Mouse (Mus musculus) hindbrain, embryonic 14.5 days (tissue): ENCODE data around the gene Wdr45. TPM values are rescaled to one million over a fixed set of nuclear protein-coding genes. Genes with fewer than 3 reads are reported as not detected.

ENCODE experiments used
- ATAC-seq: fragments of 200-750 bp; cut with Nextera tagmentation; 2 replicates; pipeline ENCODE4 v1.8.0; 2017; ENCODE audit warnings: moderate number of reproducible peaks, mild to moderate bottlenecking, moderate TSS enrichment, moderate library complexity; ENCODE audit not compliant: low FRiP score
- DNase-seq: peaks from one replicate; pipeline ENCODE4 v3.0.0-alpha.2; 2015; ENCODE audit warnings: low spot score
- H3K27ac ChIP-seq: fragments of 300-500 bp; sonication (generic); 2 replicates; pipeline ENCODE4 v1.5.1; 2014; ENCODE audit warnings: mild to moderate bottlenecking, moderate library complexity
- H3K27me3 ChIP-seq: fragments of 300-500 bp; sonication (generic); 2 replicates; pipeline ENCODE4 v1.6.1; 2014; ENCODE audit warnings: mild to moderate bottlenecking, low read length, mixed read lengths; ENCODE audit not compliant: control insufficient read depth, insufficient read depth
- H3K36me3 ChIP-seq: fragments of 300-500 bp; sonication (generic); replicated peaks from 2 replicates; pipeline ENCODE4 v1.6.1; 2014; ENCODE audit not compliant: control insufficient read depth, insufficient read depth
- H3K4me1 ChIP-seq: fragments of 300-500 bp; sonication (generic); replicated peaks from 2 replicates; pipeline ENCODE4 v1.6.1; 2014; ENCODE audit warnings: antibody characterized with exemption, low read length, mixed read lengths; ENCODE audit not compliant: control insufficient read depth, insufficient read depth
- H3K4me2 ChIP-seq: fragments of 300-500 bp; sonication (generic); replicated peaks from 2 replicates; pipeline ENCODE4 v1.6.1; 2014; ENCODE audit warnings: mild to moderate bottlenecking, moderate library complexity
- H3K4me3 ChIP-seq: fragments of 300-500 bp; sonication (generic); replicated peaks from 2 replicates; pipeline ENCODE4 v1.5.1; 2014; ENCODE audit warnings: mild to moderate bottlenecking, low read length
- H3K9ac ChIP-seq: fragments of 300-500 bp; sonication (generic); 2 replicates; pipeline ENCODE4 v1.6.1; 2014
- H3K9me3 ChIP-seq: fragments of 300-500 bp; sonication (generic); 2 replicates; pipeline ENCODE4 v1.6.1; 2016; ENCODE audit warnings: low read length; ENCODE audit not compliant: control insufficient read depth
- WGBS: fragments of 180-500 bp; shearing (Covaris S2); extraction: QIAGEN DNeasy Blood & Tissue Kit; methylation state at CpG from one replicate; pipeline ENCODE4 v1.1.7; 2014; 5-methylcytosine and 5-hydroxymethylcytosine counted together
- polyA plus RNA-seq: library from polyadenylated mRNA; unstranded; fragments of >200 nt; fragmentation: Nextera tagmentation; extraction: Ambion mirVana; gene quantifications from 2 replicates; pipeline ENCODE4 v1.2.1, GENCODE M21; 2014

Gene Wdr45
- polyA plus RNA-seq, 1 experiment from 2014 or later = 20.6 TPM

GRCm38 (mm10) chrX:7765764-7766163, 51.6 kb downstream of the Wdr45 start:
- no peak for ATAC-seq
- Histone ChIP-seq H3K27me3 (no peaks in the 10 kb centered on the region), H3K4me1 (peaks cover 6% of the 10 kb centered on the region; the same call in 1 of the 2 replicates), H3K27ac (peak overlapping the region; percentile 38; the same call in 1 of the 2 replicates), H3K36me3 (peaks cover 36% of the 10 kb centered on the region), H3K9ac (peak overlapping the region; percentile 65; the same call in 1 of the 2 replicates), H3K4me2 (peak overlapping the region; percentile 67), H3K9me3 (no peaks in the 10 kb centered on the region), H3K4me3 (peak overlapping the region; percentile 60)
- 20% methylated on average over 11 of the region's 11 CpGs for WGBS
- DNase-seq = no peak

GRCm38 (mm10) chrX:7769302-7770017, 55.3 kb downstream of the Wdr45 start:
- WGBS = 92% methylated on average over 7 of the region's 7 CpGs
- Histone ChIP-seq H3K9ac (no peak overlapping the region), H3K27me3 (no peaks in the 10 kb centered on the region), H3K9me3 (no peaks in the 10 kb centered on the region), H3K27ac (no peak overlapping the region), H3K4me1 (peaks cover under 1% of the 10 kb centered on the region; the same call in 1 of the 2 replicates), H3K36me3 (peaks cover 50% of the 10 kb centered on the region), H3K4me3 (no peak overlapping the region), H3K4me2 (no peak overlapping the region)
- ATAC-seq (no peak), DNase-seq (no peak)

GRCm38 (mm10) chrX:7772766-7773165, 58.6 kb downstream of the Wdr45 start:
- ATAC-seq (no peak), DNase-seq (no peak)
- no peaks in the 10 kb centered on the region for H3K9me3 ChIP-seq
- H3K27ac ChIP-seq = no peak overlapping the region
- 47% methylated on average over 2 of the region's 2 CpGs for WGBS
- no peaks in the 10 kb centered on the region for H3K27me3 ChIP-seq
- H3K36me3 ChIP-seq = peaks cover 38% of the 10 kb centered on the region
- no peak overlapping the region for H3K4me3 ChIP-seq
- no peak overlapping the region for H3K4me2 ChIP-seq
- no peaks in the 10 kb centered on the region for H3K4me1 ChIP-seq
- no peak overlapping the region for H3K9ac ChIP-seq

- ATAC-seq = no peak
- 77% methylated on average over 9 of the region's 9 CpGs for WGBS
- H3K4me3 ChIP-seq = no peak overlapping the region
These were observed 61.5 kb downstream of the Wdr45 start for GRCm38 (mm10) chrX:7775501-7776205.

DNA sequence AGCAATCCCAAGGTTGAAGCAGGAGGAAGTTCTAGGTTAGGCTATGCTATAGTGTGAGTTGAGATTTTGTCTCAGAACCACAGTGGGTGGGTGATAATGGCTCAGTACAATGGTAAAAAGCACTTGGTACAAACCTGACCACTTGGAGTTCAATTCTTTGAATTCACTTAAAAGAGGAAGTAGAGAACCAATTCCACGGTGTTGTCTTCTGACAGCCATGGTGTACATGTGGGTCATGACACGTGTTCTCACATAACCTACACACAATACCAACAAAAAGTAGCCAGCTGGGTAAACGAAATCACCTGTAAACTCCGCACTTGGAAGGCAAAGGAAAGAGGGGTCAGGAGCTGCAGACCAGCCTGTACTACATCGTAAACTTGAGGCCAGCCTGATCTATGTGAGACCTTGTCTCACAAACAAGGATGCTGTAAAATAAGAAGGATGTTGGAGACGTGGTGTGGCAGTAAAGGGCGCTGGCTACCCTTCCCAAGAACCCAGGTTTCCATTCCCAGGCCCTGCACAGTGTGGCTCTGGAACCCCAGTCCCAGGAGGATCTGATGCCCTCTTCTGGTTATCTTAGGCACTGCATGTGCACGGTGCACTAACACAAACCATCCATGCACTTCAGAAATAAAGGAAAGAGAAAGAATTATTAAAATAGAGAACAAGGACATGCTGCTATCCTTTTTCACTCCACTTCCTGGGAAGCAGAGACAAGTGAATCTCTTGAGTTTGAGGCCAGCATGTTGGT, 62.4 kb downstream of the Wdr45 start:
- DNase-seq (peak; percentile 53), ATAC-seq (peak; percentile 48; the same call in 1 of the 2 replicates)
- Histone ChIP-seq H3K36me3 (peaks cover 10% of the 10 kb centered on the region), H3K27ac (no peak overlapping the region), H3K4me2 (no peak overlapping the region), H3K9ac (no peak overlapping the region), H3K9me3 (no peaks in the 10 kb centered on the region), H3K27me3 (no peaks in the 10 kb centered on the region), H3K4me1 (no peaks in the 10 kb centered on the region), H3K4me3 (no peak overlapping the region)
- WGBS = 49% methylated on average over 8 of the region's 8 CpGs

More at GRCm38 (mm10) chrX:7775501-7776205, 61.5 kb downstream of the Wdr45 start:
- Histone ChIP-seq H3K4me1 (no peaks in the 10 kb centered on the region), H3K36me3 (peaks cover 15% of the 10 kb centered on the region), H3K27ac (no peak overlapping the region), H3K9ac (no peak overlapping the region), H3K27me3 (no peaks in the 10 kb centered on the region), H3K9me3 (no peaks in the 10 kb centered on the region), H3K4me2 (no peak overlapping the region)
- no peak for DNase-seq

Other genes starting within 250 kb of the Wdr45 start
- 0.09 and 0.25 TPM in 2 replicates for gene Foxp3, start 140.7 kb upstream of the Wdr45 start, polyA plus RNA-seq
- gene Ppp1r3f, start 140.1 kb upstream of the Wdr45 start, polyA plus RNA-seq = 5.0 and 7.5 TPM in 2 replicates
- gene Ccdc22, start 108.8 kb upstream of the Wdr45 start, polyA plus RNA-seq = 26.6 and 28.0 TPM in 2 replicates
- 0.21 TPM in 1 of 2 replicates, not detected in the other for gene Cacna1f, start 107.2 kb upstream of the Wdr45 start, polyA plus RNA-seq
- gene Syp, start 75.9 kb upstream of the Wdr45 start, polyA plus RNA-seq = 106 and 109 TPM in 2 replicates
- 1.2 and 1.5 TPM in 2 replicates for gene Prickle3, start 57.1 kb upstream of the Wdr45 start, polyA plus RNA-seq
- 21.2 and 23.5 TPM in 2 replicates for gene Plp2, start 42.9 kb upstream of the Wdr45 start, polyA plus RNA-seq
- not detected in 2 replicates for gene Magix, start 33.1 kb upstream of the Wdr45 start, polyA plus RNA-seq
- gene Gpkow, start 17.2 kb upstream of the Wdr45 start, polyA plus RNA-seq = 46.1 and 52.1 TPM in 2 replicates
- 0.53 TPM in 1 of 2 replicates, not detected in the other for gene Gm45208, start 7.9 kb downstream of the Wdr45 start, polyA plus RNA-seq
- 129 and 139 TPM in 2 replicates for gene Praf2, start 14.1 kb downstream of the Wdr45 start, polyA plus RNA-seq
- gene Ccdc120, start 36.6 kb downstream of the Wdr45 start, polyA plus RNA-seq = 61.4 and 65.0 TPM in 2 replicates
- 18.6 and 20.9 TPM in 2 replicates for gene Tfe3, start 48.2 kb downstream of the Wdr45 start, polyA plus RNA-seq
- gene Gripap1, start 75.4 kb downstream of the Wdr45 start, polyA plus RNA-seq = 50.5 and 56.8 TPM in 2 replicates
- 4.1 and 5.0 TPM in 2 replicates for gene Kcnd1, start 108.0 kb downstream of the Wdr45 start, polyA plus RNA-seq
- 29.3 and 30.8 TPM in 2 replicates for gene Otud5, start 127.0 kb downstream of the Wdr45 start, polyA plus RNA-seq
- 21.3 and 22.6 TPM in 2 replicates for gene Pim2, start 163.9 kb downstream of the Wdr45 start, polyA plus RNA-seq
- 23.9 and 28.1 TPM in 2 replicates for gene Slc35a2, start 169.7 kb downstream of the Wdr45 start, polyA plus RNA-seq
- 178 and 180 TPM in 2 replicates for gene Pqbp1, start 184.9 kb downstream of the Wdr45 start, polyA plus RNA-seq
- 158 and 166 TPM in 2 replicates for gene Timm17b, start 185.0 kb downstream of the Wdr45 start, polyA plus RNA-seq
- not detected in 2 replicates for gene Gm10491, start 193.5 kb downstream of the Wdr45 start, polyA plus RNA-seq
- gene Gm10490, start 195.2 kb downstream of the Wdr45 start, polyA plus RNA-seq = not detected in 2 replicates
- gene Pcsk1n, start 205.5 kb downstream of the Wdr45 start, polyA plus RNA-seq = 271 and 284 TPM in 2 replicates
- not detected in 2 replicates for gene Eras, start 214.3 kb downstream of the Wdr45 start, polyA plus RNA-seq
- gene Hdac6, start 233.6 kb downstream of the Wdr45 start, polyA plus RNA-seq = 59.7 and 64.4 TPM in 2 replicates